Mouse (Mus musculus) brain, embryonic 14.5 days (tissue): Measurements from ENCODE around the gene Tbl3.

Experiments
- CTCF ChIP-seq: fragments of 200-500 bp; IDR thresholded peaks from 2 replicates; pipeline ENCODE4 v1.5.1; 2012; ENCODE audit warnings: inconsistent platforms, mild to moderate bottlenecking, moderate library complexity, borderline replicate concordance; ENCODE audit not compliant: insufficient read depth, insufficient read length; ENCODE audit errors: extremely low read depth
- POLR2A ChIP-seq: fragments of 200-500 bp; IDR thresholded peaks from 2 replicates; pipeline ENCODE4 v1.6.1; 2012; ENCODE audit warnings: mild to moderate bottlenecking, inconsistent platforms, borderline replicate concordance; ENCODE audit not compliant: poor library complexity, insufficient read depth, insufficient read length, severe bottlenecking; ENCODE audit errors: extremely low read depth

GRCm38 (mm10) chr17:24658017-24658758, 49.3 kb downstream of the Tbl3 start, which contains the start of gene Npw:
- TF ChIP-seq CTCF (no peak), POLR2A (no peak)
